Mouse (Mus musculus) gastrocnemius, postnatal 4 days (tissue): ENCODE data around the gene Bmpr1b. TPM values are rescaled to one million over a fixed set of nuclear protein-coding genes. Genes with fewer than 3 reads are reported as not detected.

ENCODE experiments used
- DNase-seq, 2 experiments: peaks; one replicate each; pipeline ENCODE4 v3.0.0; 2021 to 2022; ENCODE audit warnings: low spot score in 2 of 2, mixed read lengths in 2 of 2
- total RNA-seq, 2 experiments: library from RNA; stranded (reverse); gene quantifications; 2 replicates each; pipeline ENCODE4 v1.2.3; 2021

Gene Bmpr1b
- total RNA-seq, 2 experiments from 2014 or later = 12.5 to 13.6 TPM

DNA sequence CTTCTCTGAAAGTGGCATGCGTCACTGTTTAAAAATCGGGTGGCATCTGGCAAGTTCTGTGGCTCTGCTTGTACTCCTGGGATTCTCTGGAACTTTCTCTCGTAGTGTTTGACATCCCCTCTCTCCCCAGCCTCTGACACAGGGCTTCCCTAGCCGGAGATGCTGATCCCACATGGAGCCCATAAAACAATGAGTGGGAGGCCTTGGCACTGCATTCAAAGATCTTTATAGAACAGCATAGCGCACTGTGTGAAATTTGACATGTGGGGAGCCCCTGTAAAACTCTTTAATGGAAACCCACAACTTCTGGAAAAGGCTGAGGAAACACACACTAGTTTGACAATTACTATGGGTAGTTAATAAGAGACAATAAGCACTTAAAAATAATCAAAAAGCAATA lies 126.2 kb downstream of the Bmpr1b start:
- DNase-seq = no peak

GRCm38 (mm10) chr3:142040345-142040744 lies 128.9 kb downstream of the Bmpr1b start:
- no peak for DNase-seq

DNA sequence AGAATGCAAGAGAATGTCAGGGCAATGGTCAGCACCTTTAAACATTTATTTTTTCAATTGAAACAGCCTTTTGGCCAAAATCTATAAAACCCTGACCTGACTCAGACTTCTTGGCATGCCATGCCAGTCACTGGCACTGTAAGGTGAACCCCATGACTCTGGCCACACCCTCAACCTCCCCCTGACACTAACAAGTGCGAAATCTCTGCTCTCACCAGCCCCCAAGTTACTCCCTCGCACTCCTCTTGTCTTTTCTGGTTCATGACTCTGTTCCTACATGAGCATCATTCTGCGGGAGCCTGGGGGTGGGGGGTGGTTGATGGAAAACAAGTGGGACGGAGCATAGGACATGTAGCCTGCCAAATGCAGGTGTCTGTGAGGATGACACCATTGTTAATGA lies 135.1 kb downstream of the Bmpr1b start:
- no peak for DNase-seq

DNA sequence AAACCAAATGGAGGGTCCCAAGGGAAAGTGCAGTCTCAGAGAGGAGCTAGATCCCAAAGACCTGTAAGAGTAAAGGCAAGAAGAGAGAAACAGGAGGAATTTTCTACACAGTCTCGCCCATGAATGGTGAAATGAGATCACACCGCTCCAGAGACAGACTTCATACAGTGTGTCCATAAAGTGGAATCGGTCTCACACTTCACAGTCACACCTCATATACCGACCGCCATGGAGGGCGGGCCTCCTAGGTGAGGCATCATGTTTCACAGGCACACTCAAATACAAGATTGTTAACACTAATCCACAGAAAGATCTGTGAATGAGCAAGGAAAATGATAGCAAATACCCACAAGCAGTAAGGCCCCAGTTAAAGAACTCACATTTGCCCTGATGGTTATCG lies 149.5 kb downstream of the Bmpr1b start:
- no peak for DNase-seq

DNA sequence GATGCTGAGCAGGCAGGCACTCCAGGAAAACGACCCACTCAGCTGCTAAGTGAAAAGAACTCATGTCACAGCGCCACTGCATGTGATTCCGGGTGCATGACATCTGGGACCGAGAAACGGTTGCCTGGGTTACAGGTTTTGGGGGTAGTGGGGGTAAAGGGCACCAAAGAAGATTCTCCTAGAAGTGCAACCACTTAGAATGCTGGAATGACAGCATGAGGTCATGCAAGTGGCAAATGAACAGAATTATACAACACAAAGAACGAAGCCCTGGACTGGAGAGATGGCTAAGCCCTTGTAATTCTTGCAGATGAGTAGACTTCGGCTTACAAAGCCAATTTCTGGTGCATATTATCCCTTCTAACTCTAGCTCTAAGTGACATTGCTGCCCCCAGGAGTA lies 184.7 kb downstream of the Bmpr1b start:
- DNase-seq = no peak

DNA sequence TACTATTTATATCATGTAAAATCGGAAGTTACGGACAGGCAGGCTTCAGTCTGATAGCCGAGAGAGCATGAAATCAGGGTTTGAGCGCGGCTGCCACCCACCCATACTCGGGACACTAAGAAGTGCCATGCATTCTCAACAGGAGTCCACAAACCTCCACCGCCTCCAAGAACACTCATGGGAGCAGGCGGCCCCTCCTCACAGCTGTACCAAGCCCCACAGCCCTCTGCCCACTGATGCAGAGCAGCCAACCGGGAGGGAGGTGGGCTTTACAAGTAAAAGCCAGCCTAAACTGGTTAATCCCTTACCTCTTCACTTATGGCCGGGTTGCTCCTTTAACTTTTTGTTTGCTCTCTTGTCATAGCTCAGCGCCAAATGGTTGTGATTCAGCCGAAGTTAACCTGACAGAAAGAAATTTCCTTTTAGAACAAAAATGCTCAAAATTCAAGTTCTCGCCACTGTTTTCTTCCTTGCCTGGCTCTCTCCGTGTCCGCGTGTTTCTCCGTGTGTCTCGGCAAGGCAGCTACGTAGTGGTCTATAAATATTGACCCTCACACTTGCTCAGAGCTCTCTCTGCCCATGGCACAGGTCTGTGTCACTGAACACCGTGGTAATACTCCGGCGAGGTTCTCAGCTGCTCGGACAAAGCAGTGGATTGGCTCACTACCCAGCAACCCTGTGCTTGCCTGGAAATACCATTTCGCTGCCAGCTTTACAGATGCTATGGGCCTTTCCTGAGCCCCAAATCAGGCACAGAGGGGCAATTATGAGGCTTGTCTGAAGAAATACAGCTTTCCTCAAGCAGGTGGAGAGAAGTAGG lies 187.4 kb downstream of the Bmpr1b start:
- peak; percentile 15 to 17 for DNase-seq

GRCm38 (mm10) chr3:141966244-141966643 lies 203.0 kb downstream of the Bmpr1b start:
- DNase-seq = no peak

DNA sequence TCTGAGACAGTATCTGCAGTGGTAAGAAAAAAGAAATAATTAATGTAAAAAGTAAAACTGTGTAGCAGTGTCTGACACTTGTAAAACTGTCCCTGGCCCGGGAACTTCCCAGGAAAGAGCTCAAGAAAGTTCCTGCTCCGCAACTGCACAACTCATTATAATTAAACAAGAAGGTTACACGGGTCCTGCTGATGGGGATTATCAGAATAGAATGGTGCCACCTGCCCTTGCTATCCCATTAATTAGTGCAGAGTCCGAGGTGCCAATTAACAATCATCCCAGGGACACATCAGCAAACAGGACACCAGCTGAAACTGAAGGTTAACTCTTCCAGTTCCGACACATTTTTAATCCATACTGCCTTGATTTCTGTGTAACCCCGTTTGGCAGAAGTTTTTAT lies 216.3 kb downstream of the Bmpr1b start:
- no peak for DNase-seq

- DNase-seq = no peak
These were observed 218.6 kb downstream of the Bmpr1b start for GRCm38 (mm10) chr3:141950642-141951041.

DNA sequence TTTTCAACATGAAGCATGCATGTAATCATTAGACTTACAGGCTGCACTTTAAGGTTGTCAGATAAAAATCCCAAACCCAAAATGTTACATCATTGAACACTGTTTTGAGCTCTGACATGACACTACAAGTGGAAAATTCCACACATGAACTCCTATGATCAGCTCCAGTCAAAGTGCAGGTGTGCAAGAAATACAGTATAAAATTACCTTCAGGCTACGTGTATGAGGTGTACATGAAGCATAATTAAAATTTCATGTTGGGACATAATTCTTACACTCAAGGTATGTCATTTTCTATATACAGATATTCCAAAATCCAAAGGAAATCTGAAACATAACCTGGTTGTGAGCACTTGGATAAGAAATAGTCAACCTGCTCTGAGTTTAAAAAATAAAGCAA lies 220.7 kb downstream of the Bmpr1b start:
- no peak for DNase-seq

DNA sequence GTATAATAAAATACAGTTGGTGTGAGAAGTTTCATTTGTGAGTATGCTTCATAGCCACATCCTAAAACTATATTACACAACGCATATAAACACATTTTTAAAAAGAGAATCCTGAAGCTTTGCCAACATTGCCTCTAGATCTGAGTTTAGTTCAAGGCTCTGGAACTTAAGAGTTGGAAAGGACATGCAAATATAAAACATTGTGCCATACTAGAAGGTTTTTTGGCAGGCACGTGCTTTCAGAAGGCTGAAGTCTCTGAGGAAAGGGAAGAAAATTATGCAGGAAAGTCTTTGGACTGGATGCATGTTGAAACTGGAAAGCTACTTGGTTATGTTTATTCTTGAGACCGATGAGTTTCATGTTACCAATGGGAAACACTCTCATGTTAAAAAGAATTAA lies 221.1 kb downstream of the Bmpr1b start:
- no peak for DNase-seq

DNA sequence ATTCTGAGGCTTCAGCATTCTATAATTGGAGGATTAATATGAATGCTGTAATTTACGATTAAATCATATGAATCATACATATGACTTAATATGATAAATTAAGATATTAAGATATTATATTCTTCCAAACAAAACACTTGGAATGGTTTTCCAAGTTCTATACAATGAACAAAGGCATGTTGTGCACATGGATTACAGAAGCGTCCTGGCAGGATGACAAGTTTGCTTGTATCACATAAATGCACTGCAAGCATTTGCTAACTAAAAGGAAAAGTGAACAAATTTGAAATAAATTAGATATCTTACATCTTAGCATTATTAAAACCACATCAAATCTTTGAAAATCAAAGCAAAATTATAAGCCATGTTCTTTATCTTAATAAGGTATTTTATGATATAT lies 222.4 kb downstream of the Bmpr1b start:
- no peak for DNase-seq

GRCm38 (mm10) chr3:141943317-141943742 lies 225.9 kb downstream of the Bmpr1b start:
- no peak for DNase-seq

- DNase-seq = no peak
These were observed 229.0 kb downstream of the Bmpr1b start for GRCm38 (mm10) chr3:141940207-141940606.

- DNase-seq = no peak
These were observed 232.5 kb downstream of the Bmpr1b start for GRCm38 (mm10) chr3:141936594-141937272.

DNA sequence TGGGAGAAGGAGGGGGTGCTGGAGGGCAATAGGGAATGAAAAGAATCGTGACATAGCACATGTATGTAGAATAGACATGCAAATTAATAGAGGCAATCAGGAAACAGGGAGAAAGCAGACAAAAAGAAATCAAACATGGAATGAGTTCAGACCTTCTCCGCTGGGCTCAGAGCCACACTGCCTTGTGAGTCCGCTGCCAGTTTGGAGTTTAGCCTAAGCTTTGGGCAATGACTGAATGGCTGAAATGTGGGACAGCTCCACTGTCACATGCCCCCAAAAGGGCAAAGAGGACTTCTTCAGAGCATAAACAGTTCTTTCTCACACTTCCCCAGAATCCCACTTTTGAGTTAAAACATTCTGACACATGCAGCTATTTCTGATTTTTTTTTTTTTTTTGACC lies 236.3 kb downstream of the Bmpr1b start:
- peak in 1 of 2 experiments; percentile 31 for DNase-seq

- no peak for DNase-seq
These were observed 237.7 kb downstream of the Bmpr1b start for GRCm38 (mm10) chr3:141931372-141932092.

- no peak for DNase-seq
These were observed 245.8 kb downstream of the Bmpr1b start for GRCm38 (mm10) chr3:141923442-141923841.

DNA sequence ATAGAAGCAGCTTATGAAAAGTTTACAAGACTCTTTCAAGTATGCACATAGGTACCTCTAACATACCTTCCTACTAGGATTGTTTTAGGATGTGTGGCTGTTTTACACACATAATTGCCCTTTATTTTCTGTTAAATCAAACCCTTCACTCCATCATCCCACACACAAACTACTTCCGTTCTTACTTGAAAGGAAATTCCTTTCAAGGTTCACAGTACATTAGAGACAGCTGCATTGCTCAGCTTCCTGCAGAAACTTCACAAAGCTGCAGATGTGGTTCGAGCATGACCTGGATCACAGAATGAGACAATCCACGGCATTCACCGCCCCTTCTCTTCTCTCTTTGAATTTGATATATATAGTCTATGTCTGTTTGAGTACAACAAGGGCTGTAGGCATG lies 248.1 kb downstream of the Bmpr1b start:
- DNase-seq = no peak

DNA sequence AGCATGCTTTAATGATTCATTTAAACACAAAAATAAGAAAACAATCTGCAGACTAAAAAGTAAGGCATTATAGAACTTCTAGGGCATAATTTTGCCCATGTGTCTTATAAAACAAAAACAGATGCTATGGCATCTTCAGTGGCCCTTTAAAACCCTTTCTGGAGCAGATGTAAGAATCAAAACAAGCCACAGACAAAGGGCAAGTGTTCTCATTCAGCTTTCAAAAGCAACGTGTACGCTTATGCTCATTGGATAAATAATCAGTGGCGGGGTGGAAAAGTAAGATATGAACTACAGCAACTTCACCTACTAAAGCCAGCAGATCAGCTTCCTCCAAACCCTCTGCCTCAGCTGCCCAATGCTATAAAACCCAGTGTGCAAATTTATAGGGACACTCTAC lies 249.6 kb downstream of the Bmpr1b start:
- DNase-seq = no peak

DNA sequence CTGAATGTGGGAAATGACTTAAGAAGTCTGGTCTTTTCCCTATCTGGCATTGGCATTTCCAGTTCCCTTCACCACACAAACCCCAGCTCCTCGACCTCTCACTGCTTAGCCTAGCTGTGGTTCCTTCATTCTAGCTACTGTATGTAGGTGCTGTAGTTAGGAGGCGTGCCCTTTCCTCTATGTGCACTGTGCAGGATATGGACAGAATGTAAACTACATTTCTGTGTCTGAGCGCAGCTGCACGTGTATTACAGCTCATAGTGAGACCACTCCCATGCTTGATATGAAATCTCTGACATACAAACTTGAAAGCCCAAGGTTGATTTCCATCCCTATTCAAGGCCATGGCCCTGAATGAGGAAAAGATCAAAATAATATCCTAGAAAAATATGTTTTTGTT lies 252.1 kb downstream of the Bmpr1b start:
- no peak for DNase-seq

DNA sequence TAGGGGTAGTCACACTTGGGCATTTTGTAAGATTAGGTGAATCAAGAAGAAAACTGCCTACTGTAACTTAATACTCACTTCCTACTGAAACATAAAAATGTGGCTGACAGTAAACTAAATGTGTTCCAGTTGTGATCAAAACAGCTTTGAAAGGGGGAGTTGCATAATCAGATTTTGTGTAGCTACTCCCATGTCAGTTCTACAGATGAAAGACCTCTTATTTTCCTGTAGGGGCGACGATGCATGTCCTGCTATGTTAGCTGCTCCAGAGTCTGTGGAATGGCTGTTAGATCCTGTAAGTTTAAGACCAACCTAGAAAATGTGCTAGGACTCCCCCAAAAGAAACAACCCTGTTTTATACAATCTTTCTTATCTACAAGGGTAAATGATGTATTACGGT lies 253.2 kb downstream of the Bmpr1b start:
- DNase-seq = no peak
